Mouse (Mus musculus) erythroblast, embryonic 14.5 days (primary cell): ENCODE results near the gene Chrnb1. TPM values are rescaled to one million over a fixed set of nuclear protein-coding genes. Genes with fewer than 3 reads are reported as not detected.

ENCODE experiments used
- H3K27me3 ChIP-seq: 2 replicates; pipeline ENCODE4 v1.6.1; 2012; ENCODE audit warnings: inconsistent platforms; ENCODE audit not compliant: control insufficient read depth
- H3K36me3 ChIP-seq: 2 replicates; pipeline ENCODE4 v1.6.1; 2012; ENCODE audit warnings: mild to moderate bottlenecking, inconsistent platforms; ENCODE audit not compliant: control insufficient read depth
- H3K4me1 ChIP-seq: 2 replicates; pipeline ENCODE4 v1.6.1; 2012; ENCODE audit warnings: inconsistent platforms; ENCODE audit not compliant: control insufficient read depth
- H3K4me3 ChIP-seq: replicated peaks from 2 replicates; pipeline ENCODE3; 2012; ENCODE audit warnings: moderate library complexity, mild to moderate bottlenecking, inconsistent platforms
- H3K9me3 ChIP-seq: 2 replicates; pipeline ENCODE4 v1.6.1; 2012; ENCODE audit warnings: low read length, inconsistent platforms, mixed read lengths; ENCODE audit not compliant: control insufficient read depth
- GATA1 ChIP-seq: IDR thresholded peaks from 2 replicates; pipeline ENCODE4 v1.6.1; 2012; ENCODE audit warnings: low read length, inconsistent platforms, mixed read lengths
- TAL1 ChIP-seq: IDR thresholded peaks from 3 replicates; pipeline ENCODE4 v1.6.1; 2012; ENCODE audit warnings: low read length, inconsistent platforms, mixed read lengths
- polyA plus RNA-seq: library from polyadenylated mRNA; stranded (reverse); fragments of >175 nt; gene quantifications from 2 replicates; pipeline ENCODE4 v1.2.3, GENCODE M21; 2012

Chrnb1 gene
- polyA plus RNA-seq, 1 experiment = not detected

DNA sequence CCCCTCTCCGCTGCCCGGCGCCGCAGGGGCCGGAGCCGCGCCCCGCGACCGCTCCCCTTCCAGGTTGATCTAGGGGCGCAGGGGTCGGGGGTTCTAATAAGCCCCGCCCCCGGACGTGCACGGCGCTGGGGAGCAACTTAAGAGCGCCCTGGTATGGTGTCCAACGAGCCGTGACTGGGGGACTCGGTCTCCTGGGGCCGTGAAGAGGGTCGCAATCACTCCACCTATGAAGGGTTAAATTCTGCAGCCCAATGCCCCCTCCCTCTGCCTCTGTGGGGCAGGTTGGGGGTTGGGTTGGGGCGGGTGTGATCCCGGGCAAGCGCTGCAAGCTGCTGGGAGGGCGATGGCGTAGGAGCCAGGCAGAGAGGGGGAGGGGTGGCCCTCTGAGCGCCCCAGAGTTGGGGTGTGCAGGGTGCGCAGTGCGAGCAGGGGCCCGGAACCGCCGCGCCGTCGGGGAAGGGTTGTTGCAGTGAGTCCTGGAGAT, 29.6 kb downstream of the Chrnb1 start:
- peaks cover 16% of the 10 kb centered on the region for H3K27me3 ChIP-seq
- no peaks in the 10 kb centered on the region for H3K36me3 ChIP-seq
- H3K4me1 ChIP-seq = peaks cover 31% of the 10 kb centered on the region
- peak overlapping the region; percentile 71 for H3K4me3 ChIP-seq
- no peaks in the 10 kb centered on the region for H3K9me3 ChIP-seq
- TF ChIP-seq GATA1 (no peak), TAL1 (no peak)

DNA sequence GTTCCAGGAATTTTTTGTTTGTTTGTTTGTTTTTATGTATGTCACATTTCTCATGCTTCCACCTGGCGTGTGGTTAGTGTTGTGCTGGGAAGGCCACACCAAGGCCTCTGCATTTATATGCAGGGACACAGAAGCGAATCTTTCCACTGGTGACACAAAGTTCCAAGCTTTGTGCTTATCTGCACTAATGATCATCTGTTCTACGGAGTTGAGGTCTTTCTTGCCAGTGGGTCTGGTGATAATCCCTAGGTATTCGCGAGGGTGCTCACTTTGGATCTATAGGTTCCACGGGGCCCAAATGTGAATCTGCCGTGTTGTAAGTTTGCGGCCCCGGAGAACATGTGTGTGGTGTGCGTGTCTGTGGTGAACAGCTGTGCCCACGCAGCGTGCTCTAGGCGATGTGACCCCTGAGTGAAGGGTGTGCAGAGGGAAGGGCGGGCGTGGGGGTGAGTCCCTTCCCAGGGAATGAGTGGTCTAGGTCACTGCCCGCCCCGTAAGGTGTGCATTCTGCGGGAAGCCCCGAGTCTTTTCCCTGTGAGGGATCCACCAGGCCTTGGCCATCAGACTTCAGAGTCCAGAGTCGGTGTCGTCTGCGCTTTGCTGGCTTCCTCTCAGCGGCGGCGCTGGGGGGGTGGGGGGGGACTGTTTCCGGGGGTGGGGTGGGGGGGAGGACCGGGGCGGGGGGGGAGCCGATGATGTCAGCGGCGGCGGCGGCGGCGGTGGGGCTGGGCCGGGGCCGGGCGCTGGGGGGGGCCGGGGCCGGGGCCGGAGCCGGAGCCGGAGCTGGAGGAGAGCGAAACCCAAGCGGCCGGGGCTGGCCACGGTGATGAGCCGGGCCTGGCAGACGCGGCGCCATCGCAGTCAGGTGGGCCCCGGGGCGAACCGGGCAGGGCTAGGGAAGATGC, 30.3 kb downstream of the Chrnb1 start, which contains the start of gene Zbtb4:
TSS of gene Zbtb4 (plus strand) at position 692 of the 905 bp plus-strand sequence.
- TF ChIP-seq TAL1 (no peak), GATA1 (no peak)
- H3K9me3 ChIP-seq = no peaks in the 10 kb centered on the region
- peaks cover 16% of the 10 kb centered on the region for H3K27me3 ChIP-seq
- peak within 1 kb of the TSS; percentile 71 for H3K4me3 ChIP-seq
- H3K4me1 ChIP-seq = peaks cover 37% of the 10 kb centered on the region
- no peaks in the 10 kb centered on the region for H3K36me3 ChIP-seq

DNA sequence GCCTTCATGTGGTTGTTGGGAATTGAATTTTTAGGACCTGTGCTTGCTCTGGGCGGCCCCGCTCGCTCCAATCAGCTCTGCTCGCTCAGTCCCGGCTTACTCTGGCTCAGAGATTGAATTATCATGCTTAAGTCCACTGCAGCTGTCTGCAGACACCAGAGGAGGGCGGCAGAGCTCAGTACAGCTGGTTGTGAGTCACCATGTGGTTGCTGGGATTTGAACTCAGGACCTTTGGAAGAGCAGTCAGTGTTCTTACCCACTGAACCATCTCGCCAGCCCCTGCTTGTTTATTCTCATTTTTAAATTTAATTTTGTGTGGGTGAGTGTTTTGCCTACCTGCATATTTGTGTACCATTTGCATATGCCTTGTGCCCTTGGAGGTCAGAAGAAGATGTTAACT, 32.2 kb downstream of the Chrnb1 start:
- Histone ChIP-seq H3K4me1 (peaks cover 43% of the 10 kb centered on the region), H3K27me3 (peaks cover 16% of the 10 kb centered on the region), H3K36me3 (no peaks in the 10 kb centered on the region)

DNA sequence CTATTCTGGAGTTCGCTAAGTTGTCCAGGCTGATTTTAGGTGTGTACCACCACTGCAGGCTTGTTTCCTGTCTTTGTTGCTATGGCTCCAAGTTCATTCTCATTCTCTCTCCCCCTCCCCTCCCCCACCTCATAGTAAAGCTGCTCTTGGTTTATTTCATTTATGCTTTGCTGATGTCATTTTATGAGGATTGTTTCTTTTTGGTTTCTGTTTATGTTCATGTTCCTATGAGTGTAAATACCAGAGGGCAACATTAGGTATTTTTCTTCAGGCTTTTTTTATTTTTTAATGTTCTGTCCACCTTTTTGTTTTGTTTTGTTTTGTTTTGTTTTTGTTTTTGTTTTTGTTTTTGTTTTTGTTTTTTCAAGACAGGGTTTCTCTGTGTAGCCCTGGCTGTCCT, 33.9 kb downstream of the Chrnb1 start, which contains the start of gene Slc35g3:
TSS of gene Slc35g3 (minus strand) at position 101 of the 400 bp plus-strand sequence.
- H3K36me3 ChIP-seq = peaks cover 5% of the 10 kb centered on the region
- H3K4me3 ChIP-seq = no peak within 1 kb of the TSS
- H3K9me3 ChIP-seq = no peaks in the 10 kb centered on the region
- H3K4me1 ChIP-seq = peaks cover 46% of the 10 kb centered on the region
- peaks cover 12% of the 10 kb centered on the region for H3K27me3 ChIP-seq
- TF ChIP-seq GATA1 (no peak), TAL1 (no peak)

More for the DNA sequence above, 32.2 kb downstream of the Chrnb1 start:
- Histone ChIP-seq H3K9me3 (no peaks in the 10 kb centered on the region), H3K4me3 (no peak overlapping the region)
- TF ChIP-seq GATA1 = no peak
- TF ChIP-seq TAL1 = no peak

DNA sequence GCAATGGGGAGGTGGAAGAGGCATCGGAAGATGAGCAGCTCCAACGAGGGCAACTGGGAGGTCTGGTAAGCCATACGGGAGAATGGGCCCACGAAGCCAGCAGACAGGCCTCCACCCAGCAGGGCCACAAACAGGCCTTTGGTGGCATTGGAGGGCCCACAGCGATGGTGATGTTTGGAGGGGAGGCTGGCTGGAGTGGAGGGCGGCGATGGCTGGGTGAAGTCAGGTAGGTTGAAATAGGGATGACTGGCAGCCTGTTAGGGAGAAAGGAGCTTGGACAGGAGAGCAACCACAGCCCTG, 34.9 kb downstream of the Chrnb1 start:
- peaks cover 46% of the 10 kb centered on the region for H3K4me1 ChIP-seq
- peaks cover 5% of the 10 kb centered on the region for H3K27me3 ChIP-seq
- peaks cover 13% of the 10 kb centered on the region for H3K36me3 ChIP-seq
- H3K4me3 ChIP-seq = no peak overlapping the region
- TF ChIP-seq TAL1 (no peak), GATA1 (no peak)
- H3K9me3 ChIP-seq = no peaks in the 10 kb centered on the region

DNA sequence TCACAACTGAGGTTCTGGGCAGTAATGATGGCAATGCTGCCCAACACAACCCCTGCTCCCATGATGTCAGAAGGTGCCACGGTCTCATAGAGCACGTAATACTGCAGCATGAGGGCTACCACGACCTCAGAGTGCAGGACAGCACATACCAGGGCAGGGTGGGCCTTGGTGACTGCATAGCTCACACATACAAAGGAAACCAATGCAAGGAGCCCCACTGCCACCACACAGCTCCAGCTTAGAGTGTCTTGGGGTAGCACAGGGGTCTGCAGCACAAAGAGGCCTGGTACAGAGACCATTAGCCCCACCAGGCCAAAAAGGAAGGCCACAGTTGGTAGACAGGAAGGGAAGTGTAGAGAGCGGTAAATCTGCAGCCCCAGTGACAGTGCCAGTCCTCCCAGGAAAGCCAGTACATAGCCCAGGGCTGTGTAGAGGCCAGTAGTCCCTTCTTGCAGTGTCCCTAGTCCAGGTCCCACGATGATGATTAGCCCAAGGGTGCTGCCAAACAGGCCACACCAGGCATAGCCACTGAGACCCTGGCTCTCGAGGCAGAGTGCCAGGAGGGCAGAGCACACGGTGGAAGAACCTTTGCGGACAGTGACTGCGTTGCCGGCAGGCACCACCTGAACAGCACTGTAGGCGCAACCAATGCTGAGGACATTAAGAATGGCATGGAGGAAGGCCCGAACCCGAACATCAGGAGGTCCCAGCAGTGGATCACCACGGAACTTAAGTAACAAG, 35.4 kb downstream of the Chrnb1 start:
- Histone ChIP-seq H3K9me3 (no peaks in the 10 kb centered on the region), H3K4me1 (peaks cover 47% of the 10 kb centered on the region), H3K27me3 (peaks cover 2% of the 10 kb centered on the region), H3K4me3 (peak overlapping the region; percentile 90), H3K36me3 (peaks cover 18% of the 10 kb centered on the region)
- TF ChIP-seq TAL1 = no peak
- TF ChIP-seq GATA1 = no peak

DNA sequence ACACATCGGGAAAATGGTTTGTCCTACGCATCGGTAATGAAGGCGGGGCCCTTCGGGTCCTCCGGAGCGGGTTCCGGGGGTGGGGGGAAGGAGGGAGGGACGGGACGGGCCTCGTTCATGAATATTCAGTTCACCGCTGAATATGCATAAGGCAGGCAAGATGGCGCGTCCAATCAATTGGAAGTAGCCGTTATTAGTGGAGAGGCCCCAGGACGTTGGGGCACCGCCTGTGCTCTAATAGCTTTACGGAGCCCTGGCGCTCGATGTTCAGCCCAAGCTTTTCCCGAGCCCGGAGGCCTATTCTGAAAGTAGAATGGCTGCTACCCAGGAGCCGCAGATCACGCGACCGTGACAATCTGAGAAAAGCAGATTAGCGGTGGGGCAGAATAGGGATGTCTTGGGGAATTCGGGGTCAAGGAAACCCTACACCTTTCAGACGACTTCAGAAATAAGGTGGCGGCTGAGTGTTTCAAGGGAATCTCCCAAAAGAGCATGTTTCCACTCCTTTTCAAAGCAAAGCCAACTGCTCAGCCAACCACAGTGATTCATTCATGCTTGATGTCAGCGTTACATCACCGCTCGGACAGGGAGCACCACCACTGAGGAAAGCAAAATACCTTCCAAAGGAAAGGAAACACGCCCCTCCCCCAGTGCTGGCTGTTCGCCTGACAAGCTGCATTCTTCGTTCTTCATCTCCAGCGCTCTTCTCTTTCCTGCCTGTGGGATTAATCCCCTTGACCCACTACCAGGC, 36.6 kb downstream of the Chrnb1 start:
- H3K27me3 ChIP-seq = no peaks in the 10 kb centered on the region
- peaks cover 57% of the 10 kb centered on the region for H3K4me1 ChIP-seq
- no peaks in the 10 kb centered on the region for H3K9me3 ChIP-seq
- peaks cover 25% of the 10 kb centered on the region for H3K36me3 ChIP-seq
- H3K4me3 ChIP-seq = peak overlapping the region; percentile 90
- no peak for TF ChIP-seq TAL1
- TF ChIP-seq GATA1 = no peak

DNA sequence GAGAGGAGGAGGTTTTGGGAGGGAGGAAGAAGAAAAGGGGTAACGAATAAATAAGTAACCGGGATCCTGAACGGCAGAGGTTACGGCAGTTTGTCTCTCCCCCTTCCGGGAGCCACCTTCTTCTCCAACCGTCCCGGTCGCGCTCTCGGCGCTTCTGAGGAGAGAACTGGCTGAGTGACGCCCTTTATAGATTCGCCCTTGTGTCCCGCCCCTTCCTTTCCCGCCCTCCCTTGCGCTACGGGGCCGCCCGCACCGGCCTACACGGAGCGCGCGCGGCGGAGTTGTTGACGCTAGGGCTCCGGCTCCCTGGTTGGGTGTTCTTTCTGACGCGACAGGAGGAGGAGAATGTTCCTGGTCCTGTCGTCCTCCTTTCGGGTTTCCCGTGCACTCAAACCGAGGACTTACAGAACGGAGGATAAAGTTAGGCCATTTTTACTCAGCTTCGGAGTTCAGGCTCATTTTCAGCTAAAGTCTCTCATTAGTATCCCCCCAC, 37.2 kb downstream of the Chrnb1 start, which contains the start of gene Polr2a:
TSS of gene Polr2a (minus strand) at position 160 of the 493 bp plus-strand sequence.
- H3K4me3 ChIP-seq = peak within 1 kb of the TSS; percentile 90
- H3K36me3 ChIP-seq = peaks cover 29% of the 10 kb centered on the region
- TF ChIP-seq GATA1 (no peak), TAL1 (no peak)
- H3K27me3 ChIP-seq = no peaks in the 10 kb centered on the region
- H3K4me1 ChIP-seq = peaks cover 62% of the 10 kb centered on the region
- no peaks in the 10 kb centered on the region for H3K9me3 ChIP-seq
